Mouse (Mus musculus): ENCODE data around the gene Igsf3.

The Igsf3 gene

GRCm38 (mm10) chr3:101376538-101377247 is at the start of gene Igsf3:
TSS of gene Igsf3 (plus strand) at chr3:101377083.
- peak; percentile 43 for ATAC-seq (ENCODE audit: insufficient number of reproducible peaks, low FRiP score, low TSS enrichment)

GRCm38 (mm10) chr3:101327248-101327647 is 49.6 kb upstream of the Igsf3 start:
- ATAC-seq (ENCODE audit: insufficient number of reproducible peaks, low FRiP score, low TSS enrichment) = no peak

GRCm38 (mm10) chr3:101328617-101329016 is 48.3 kb upstream of the Igsf3 start:
- ATAC-seq (ENCODE audit: insufficient number of reproducible peaks, low FRiP score, low TSS enrichment) = no peak

- ATAC-seq (ENCODE audit: insufficient number of reproducible peaks, low FRiP score, low TSS enrichment) = no peak
These were observed 33.5 kb upstream of the Igsf3 start for GRCm38 (mm10) chr3:101343199-101343924.

GRCm38 (mm10) chr3:101344246-101344645 is 32.6 kb upstream of the Igsf3 start:
- no peak for ATAC-seq (ENCODE audit: insufficient number of reproducible peaks, low FRiP score, low TSS enrichment)

- ATAC-seq (ENCODE audit: insufficient number of reproducible peaks, low FRiP score, low TSS enrichment) = no peak
These were observed 31.6 kb upstream of the Igsf3 start for GRCm38 (mm10) chr3:101345299-101345698.

GRCm38 (mm10) chr3:101346806-101347205 is 30.1 kb upstream of the Igsf3 start:
- ATAC-seq (ENCODE audit: insufficient number of reproducible peaks, low FRiP score, low TSS enrichment) = no peak

- no peak for ATAC-seq (ENCODE audit: insufficient number of reproducible peaks, low FRiP score, low TSS enrichment)
These were observed 28.3 kb upstream of the Igsf3 start for GRCm38 (mm10) chr3:101348501-101349161.

- no peak for ATAC-seq (ENCODE audit: insufficient number of reproducible peaks, low FRiP score, low TSS enrichment)
These were observed 27.2 kb upstream of the Igsf3 start for GRCm38 (mm10) chr3:101349542-101350307.

- ATAC-seq (ENCODE audit: insufficient number of reproducible peaks, low FRiP score, low TSS enrichment) = no peak
These were observed 26.5 kb upstream of the Igsf3 start for GRCm38 (mm10) chr3:101350406-101350805.

GRCm38 (mm10) chr3:101354490-101354889 is 22.4 kb upstream of the Igsf3 start:
- peak; percentile 96 for ATAC-seq (ENCODE audit: insufficient number of reproducible peaks, low FRiP score, low TSS enrichment)

- ATAC-seq (ENCODE audit: insufficient number of reproducible peaks, low FRiP score, low TSS enrichment) = no peak
These were observed 21.2 kb upstream of the Igsf3 start for GRCm38 (mm10) chr3:101355702-101356101.

GRCm38 (mm10) chr3:101356583-101357553 is 20.0 kb upstream of the Igsf3 start:
- ATAC-seq (ENCODE audit: insufficient number of reproducible peaks, low FRiP score, low TSS enrichment) = no peak

GRCm38 (mm10) chr3:101360832-101361231 is 16.1 kb upstream of the Igsf3 start:
- ATAC-seq (ENCODE audit: insufficient number of reproducible peaks, low FRiP score, low TSS enrichment) = no peak

GRCm38 (mm10) chr3:101362391-101362790 is 14.5 kb upstream of the Igsf3 start:
- ATAC-seq (ENCODE audit: insufficient number of reproducible peaks, low FRiP score, low TSS enrichment) = no peak

GRCm38 (mm10) chr3:101363574-101363973 is 13.3 kb upstream of the Igsf3 start:
- no peak for ATAC-seq (ENCODE audit: insufficient number of reproducible peaks, low FRiP score, low TSS enrichment)

GRCm38 (mm10) chr3:101365081-101365612 is 11.7 kb upstream of the Igsf3 start:
- no peak for ATAC-seq (ENCODE audit: insufficient number of reproducible peaks, low FRiP score, low TSS enrichment)

GRCm38 (mm10) chr3:101365911-101366310 is 11.0 kb upstream of the Igsf3 start:
- no peak for ATAC-seq (ENCODE audit: insufficient number of reproducible peaks, low FRiP score, low TSS enrichment)

- no peak for ATAC-seq (ENCODE audit: insufficient number of reproducible peaks, low FRiP score, low TSS enrichment)
These were observed 9.5 kb upstream of the Igsf3 start for GRCm38 (mm10) chr3:101367372-101367771.

Data from cerebellum, adult (tissue).